Mouse (Mus musculus) intestine, embryonic 15.5 days (tissue): Measurements from ENCODE around the gene Arrb2. TPM values are rescaled to one million over a fixed set of nuclear protein-coding genes. Genes with fewer than 3 reads are reported as not detected.
A peak's percentile ranks its signal among the peaks of the same experiment; 100 is the strongest.

Experiments
- ATAC-seq: fragments of 200-750 bp; cut with Nextera tagmentation; 2 replicates; pipeline ENCODE4 v1.8.0; 2017; ENCODE audit warnings: moderate TSS enrichment, moderate library complexity
- H3K27ac ChIP-seq: fragments of 300-500 bp; sonication (generic); 2 replicates; pipeline ENCODE4 v1.5.1; 2015; ENCODE audit warnings: mild to moderate bottlenecking, inconsistent platforms
- H3K27me3 ChIP-seq: fragments of 300-500 bp; sonication (generic); replicated peaks from 2 replicates; pipeline ENCODE4 v1.6.1; 2015; ENCODE audit warnings: inconsistent platforms
- H3K36me3 ChIP-seq: fragments of 300-500 bp; sonication (generic); 2 replicates; pipeline ENCODE4 v1.6.1; 2015; ENCODE audit warnings: inconsistent platforms
- H3K4me1 ChIP-seq: fragments of 300-500 bp; sonication (generic); replicated peaks from 2 replicates; pipeline ENCODE4 v1.6.1; 2015; ENCODE audit warnings: inconsistent platforms
- H3K4me2 ChIP-seq: fragments of 300-500 bp; sonication (generic); replicated peaks from 2 replicates; pipeline ENCODE4 v1.6.1; 2015; ENCODE audit warnings: mild to moderate bottlenecking, inconsistent platforms
- H3K4me3 ChIP-seq: fragments of 300-500 bp; sonication (generic); replicated peaks from 2 replicates; pipeline ENCODE4 v1.5.1; 2015; ENCODE audit warnings: inconsistent platforms
- H3K9ac ChIP-seq: fragments of 300-500 bp; sonication (generic); 2 replicates; pipeline ENCODE4 v1.6.1; 2015; ENCODE audit warnings: inconsistent platforms
- H3K9me3 ChIP-seq: fragments of 300-500 bp; sonication (generic); 2 replicates; pipeline ENCODE4 v1.6.1; 2016; ENCODE audit warnings: inconsistent platforms
- WGBS: fragments of 180-500 bp; shearing (Covaris S2); methylation state at CpG from one replicate; pipeline ENCODE4 v1.1.7; 2015; 5-methylcytosine and 5-hydroxymethylcytosine counted together
- polyA plus RNA-seq: library from polyadenylated mRNA; unstranded; fragments of >200 nt; fragmentation: Nextera tagmentation; extraction: Ambion mirVana; gene quantifications from 2 replicates; pipeline ENCODE4 v1.2.1, GENCODE M21; 2015

Arrb2 gene
- polyA plus RNA-seq, 1 experiment from 2014 or later: 13.2 TPM

DNA sequence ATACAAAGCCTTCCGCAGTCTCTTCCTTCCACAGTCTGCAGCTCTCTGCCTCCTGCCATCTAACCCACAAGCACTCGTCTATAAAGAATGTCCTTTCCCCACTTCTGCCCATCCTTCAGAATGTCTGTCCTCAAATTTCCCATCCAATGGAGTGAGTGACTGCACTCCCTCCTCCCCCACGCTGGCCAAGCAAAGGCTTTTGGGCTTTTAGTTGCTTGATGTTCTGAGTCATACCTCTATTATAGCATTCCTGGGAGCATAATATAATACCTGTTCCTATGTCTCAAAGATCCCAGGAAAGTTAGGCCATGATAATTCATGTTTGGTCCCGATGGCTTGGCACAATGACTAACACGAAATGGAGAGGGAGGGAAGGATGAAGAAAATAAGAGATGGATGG, 861 bp upstream of the Arrb2 start:
- no peak overlapping the region; the same call in 1 of the 2 replicates for H3K27ac ChIP-seq
- peak overlapping the region; percentile 88 for H3K4me2 ChIP-seq
- no peaks in the 10 kb centered on the region for H3K9me3 ChIP-seq
- no peaks in the 10 kb centered on the region for H3K36me3 ChIP-seq
- H3K4me3 ChIP-seq: no peak overlapping the region
- 30% methylated on average over 5 of the region's 5 CpGs for WGBS
- no peak overlapping the region for H3K9ac ChIP-seq
- H3K4me1 ChIP-seq: peaks cover 12% of the 10 kb centered on the region
- no peak for ATAC-seq
- H3K27me3 ChIP-seq: no peaks in the 10 kb centered on the region

- 10% methylated on average over 15 of the region's 15 CpGs for WGBS
- Histone ChIP-seq H3K9ac (peak overlapping the region; percentile 73), H3K27ac (peak overlapping the region; percentile 78), H3K27me3 (no peaks in the 10 kb centered on the region), H3K4me3 (peak overlapping the region; percentile 75), H3K4me1 (peaks cover 12% of the 10 kb centered on the region), H3K9me3 (no peaks in the 10 kb centered on the region), H3K4me2 (peak overlapping the region; percentile 88), H3K36me3 (no peaks in the 10 kb centered on the region)
- ATAC-seq: no peak; the same call in 1 of the 2 replicates
Measured at GRCm38 (mm10) chr11:70432895-70433568, 597 bp downstream of the Arrb2 start.

GRCm38 (mm10) chr11:70433569-70433943, 1.1 kb downstream of the Arrb2 start:
- Histone ChIP-seq H3K27me3 (no peaks in the 10 kb centered on the region), H3K4me2 (peak overlapping the region; percentile 88), H3K27ac (no peak overlapping the region), H3K9me3 (no peaks in the 10 kb centered on the region), H3K4me3 (peak overlapping the region; percentile 75), H3K9ac (no peak overlapping the region), H3K4me1 (peaks cover 12% of the 10 kb centered on the region), H3K36me3 (no peaks in the 10 kb centered on the region)
- 90% methylated on average over 1 of the region's 1 CpGs for whole genome bisulfite sequencing
- no peak for ATAC-seq

GRCm38 (mm10) chr11:70433951-70434350, 1.5 kb downstream of the Arrb2 start:
- WGBS: 92% methylated on average over 3 of the region's 3 CpGs
- Histone ChIP-seq H3K27ac (no peak overlapping the region), H3K27me3 (no peaks in the 10 kb centered on the region), H3K4me2 (peak overlapping the region; percentile 88), H3K9ac (no peak overlapping the region), H3K36me3 (peaks cover 1% of the 10 kb centered on the region; the same call in 1 of the 2 replicates), H3K9me3 (no peaks in the 10 kb centered on the region), H3K4me3 (0 out of 2 replicates have a peak overlapping the region, but pooled peaks have one; percentile 75), H3K4me1 (peaks cover 12% of the 10 kb centered on the region)
- no peak for ATAC-seq

DNA sequence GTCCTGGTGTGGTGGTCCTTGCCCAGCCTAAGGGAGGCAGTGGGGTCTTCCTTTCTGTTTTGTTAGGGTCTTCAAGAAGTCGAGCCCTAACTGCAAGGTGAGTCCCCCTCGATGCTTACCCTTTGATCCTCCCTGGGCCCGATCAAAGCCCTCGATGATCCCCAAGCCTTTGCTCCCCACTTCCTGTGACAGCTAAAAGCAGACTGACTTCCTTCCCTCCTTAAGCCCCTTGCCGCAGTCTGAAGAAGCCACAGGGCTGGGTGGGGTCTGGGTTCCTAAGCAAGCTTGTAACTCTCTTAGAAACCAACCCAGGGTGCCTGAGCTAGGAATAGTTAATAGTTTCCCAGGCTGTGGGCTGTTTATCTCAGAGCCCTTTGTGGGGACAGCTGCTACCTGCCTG, 3.0 kb downstream of the Arrb2 start:
- H3K27me3 ChIP-seq: no peaks in the 10 kb centered on the region
- peaks cover 12% of the 10 kb centered on the region for H3K4me1 ChIP-seq
- H3K4me3 ChIP-seq: no peak overlapping the region
- no peaks in the 10 kb centered on the region for H3K9me3 ChIP-seq
- 67% methylated on average over 5 of the region's 5 CpGs for WGBS
- no peak overlapping the region for H3K9ac ChIP-seq
- H3K4me2 ChIP-seq: 0 out of 2 replicates have a peak overlapping the region, but pooled peaks have one; percentile 9
- peaks cover 8% of the 10 kb centered on the region; the same call in 1 of the 2 replicates for H3K36me3 ChIP-seq
- no peak overlapping the region for H3K27ac ChIP-seq
- no peak for ATAC-seq

DNA sequence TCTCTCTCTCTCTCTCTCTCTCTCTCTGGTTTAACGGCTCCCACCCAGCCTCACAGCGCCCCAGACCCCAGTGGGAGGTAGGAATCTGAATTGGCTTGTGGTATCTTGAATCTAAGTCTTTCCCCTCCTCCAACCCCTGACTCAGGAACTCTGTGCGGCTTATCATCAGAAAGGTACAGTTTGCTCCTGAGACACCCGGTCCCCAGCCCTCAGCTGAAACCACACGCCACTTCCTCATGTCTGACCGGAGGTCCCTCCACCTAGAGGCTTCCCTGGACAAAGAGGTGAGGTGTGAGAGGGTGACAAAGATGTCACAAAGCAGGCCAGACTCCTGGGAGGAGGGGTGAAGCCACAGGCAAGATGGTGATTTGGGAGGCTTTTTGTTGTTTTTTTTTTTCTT, 5.0 kb downstream of the Arrb2 start:
- no peak overlapping the region for H3K4me3 ChIP-seq
- H3K9ac ChIP-seq: no peak overlapping the region
- no peaks in the 10 kb centered on the region for H3K27me3 ChIP-seq
- no peak overlapping the region for H3K4me2 ChIP-seq
- H3K36me3 ChIP-seq: peaks cover 8% of the 10 kb centered on the region; the same call in 1 of the 2 replicates
- H3K27ac ChIP-seq: no peak overlapping the region
- 79% methylated on average over 6 of the region's 6 CpGs for WGBS
- no peaks in the 10 kb centered on the region for H3K9me3 ChIP-seq
- no peak for ATAC-seq
- peaks cover 12% of the 10 kb centered on the region for H3K4me1 ChIP-seq

GRCm38 (mm10) chr11:70438728-70439374, 6.4 kb downstream of the Arrb2 start:
- Histone ChIP-seq H3K27me3 (no peaks in the 10 kb centered on the region), H3K27ac (no peak overlapping the region), H3K4me1 (peaks cover under 1% of the 10 kb centered on the region; the same call in 1 of the 2 replicates), H3K9ac (no peak overlapping the region), H3K4me2 (no peak overlapping the region), H3K36me3 (peaks cover 8% of the 10 kb centered on the region; the same call in 1 of the 2 replicates), H3K4me3 (no peak overlapping the region), H3K9me3 (no peaks in the 10 kb centered on the region)
- no peak for ATAC-seq
- WGBS: 85% methylated on average over 7 of the region's 7 CpGs

DNA sequence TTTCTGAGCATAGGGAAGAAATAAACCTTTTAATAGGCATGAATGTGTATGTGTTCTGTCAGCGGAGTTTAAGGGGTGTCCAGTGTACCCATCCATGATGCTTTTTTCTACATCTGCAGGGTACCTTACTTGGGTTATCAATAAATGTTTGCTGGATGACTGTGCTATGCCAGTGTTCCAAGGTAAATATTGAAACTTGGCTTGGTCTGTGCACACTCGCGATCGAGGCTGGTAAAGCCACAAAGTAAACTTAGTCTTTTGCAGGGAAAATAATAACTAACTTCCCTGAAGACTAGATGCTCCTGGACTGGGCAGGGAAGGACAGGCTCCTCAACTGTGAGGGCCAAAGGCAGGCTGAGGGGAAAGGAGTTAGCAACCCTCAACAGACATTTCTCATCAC, 8.2 kb downstream of the Arrb2 start:
- peaks cover 8% of the 10 kb centered on the region; the same call in 1 of the 2 replicates for H3K36me3 ChIP-seq
- no peaks in the 10 kb centered on the region for H3K4me1 ChIP-seq
- WGBS: 75% methylated on average over 4 of the region's 4 CpGs
- H3K9ac ChIP-seq: no peak overlapping the region
- H3K4me2 ChIP-seq: no peak overlapping the region
- H3K27ac ChIP-seq: no peak overlapping the region
- H3K9me3 ChIP-seq: no peaks in the 10 kb centered on the region
- no peak for ATAC-seq
- no peak overlapping the region for H3K4me3 ChIP-seq
- no peaks in the 10 kb centered on the region for H3K27me3 ChIP-seq

DNA sequence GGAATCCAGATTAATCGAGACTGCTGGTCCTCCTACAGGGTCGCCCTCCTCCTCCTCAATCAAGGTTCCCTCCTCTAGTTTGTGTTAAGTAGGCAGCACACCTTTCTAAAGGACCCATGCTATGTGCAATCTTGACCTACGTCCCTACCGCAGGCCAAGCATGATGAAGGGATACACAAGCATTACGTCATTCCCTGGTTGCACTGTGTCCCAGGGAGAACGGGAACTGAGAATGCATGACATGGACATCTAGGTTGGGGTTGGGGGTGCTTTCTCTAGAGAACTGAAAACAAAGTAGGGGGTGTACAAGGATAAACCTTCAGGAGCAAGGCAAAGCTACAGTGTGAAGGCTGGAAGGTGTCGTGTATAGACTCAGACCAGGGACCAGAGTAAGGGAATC, 9.4 kb downstream of the Arrb2 start:
- ATAC-seq: no peak
- no peaks in the 10 kb centered on the region for H3K4me1 ChIP-seq
- no peaks in the 10 kb centered on the region for H3K9me3 ChIP-seq
- H3K9ac ChIP-seq: no peak overlapping the region
- H3K4me2 ChIP-seq: no peak overlapping the region
- no peak overlapping the region for H3K27ac ChIP-seq
- H3K27me3 ChIP-seq: no peaks in the 10 kb centered on the region
- H3K4me3 ChIP-seq: no peak overlapping the region
- 88% methylated on average over 7 of the region's 7 CpGs for WGBS
- H3K36me3 ChIP-seq: peaks cover 8% of the 10 kb centered on the region; the same call in 1 of the 2 replicates

DNA sequence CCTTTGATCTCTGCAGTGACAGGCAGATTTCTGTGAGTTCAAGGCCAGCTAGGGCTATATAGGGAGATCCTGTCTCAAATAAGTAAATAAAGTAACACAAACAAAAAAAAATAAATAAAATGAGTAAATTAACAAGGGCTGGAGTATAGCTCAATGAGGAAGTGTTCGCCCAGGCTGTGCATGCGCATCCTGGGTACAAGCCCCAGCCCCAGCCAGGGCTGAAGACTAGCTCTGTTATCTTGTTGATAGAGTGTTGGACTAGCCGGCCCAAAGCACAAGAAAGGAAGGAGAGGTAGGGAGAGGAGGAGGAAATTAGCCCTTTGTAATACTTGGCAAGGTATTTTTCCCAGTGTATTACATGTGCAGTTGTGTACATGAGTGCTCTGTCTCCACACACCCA, 11.5 kb downstream of the Arrb2 start:
- no peak for ATAC-seq
- no peaks in the 10 kb centered on the region for H3K27me3 ChIP-seq
- no peak overlapping the region for H3K4me3 ChIP-seq
- 67% methylated on average over 3 of the region's 3 CpGs for WGBS
- H3K4me2 ChIP-seq: no peak overlapping the region
- no peak overlapping the region for H3K27ac ChIP-seq
- no peaks in the 10 kb centered on the region for H3K9me3 ChIP-seq
- no peak overlapping the region for H3K9ac ChIP-seq
- peaks cover 6% of the 10 kb centered on the region; the same call in 1 of the 2 replicates for H3K36me3 ChIP-seq
- no peaks in the 10 kb centered on the region for H3K4me1 ChIP-seq

DNA sequence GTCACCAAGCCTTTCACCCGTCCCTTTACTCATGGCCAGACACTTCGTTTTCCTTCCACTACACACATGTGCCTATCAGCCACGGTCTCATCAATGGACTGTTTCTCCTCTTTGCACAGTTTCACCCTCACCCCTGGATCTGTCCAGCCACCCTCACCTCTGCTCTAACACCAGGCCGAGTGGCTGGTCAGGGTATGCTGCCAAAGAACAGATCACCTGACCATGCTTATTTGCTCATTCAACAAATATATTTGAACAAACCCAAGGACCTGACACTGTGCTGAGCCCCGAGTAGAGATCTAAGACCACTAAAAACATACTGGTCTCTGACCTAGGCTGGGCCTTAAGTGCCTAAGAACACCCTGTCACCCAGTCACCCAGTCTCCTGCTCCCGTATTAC, 12.2 kb downstream of the Arrb2 start:
- Histone ChIP-seq H3K27ac (no peak overlapping the region), H3K4me2 (no peak overlapping the region), H3K27me3 (no peaks in the 10 kb centered on the region), H3K4me1 (no peaks in the 10 kb centered on the region), H3K9ac (no peak overlapping the region), H3K9me3 (no peaks in the 10 kb centered on the region), H3K36me3 (0 out of 2 replicates have a peak, but pooled peaks cover 3% of the 10 kb centered on the region), H3K4me3 (no peak overlapping the region)
- peak; percentile 25; the same call in 1 of the 2 replicates for ATAC-seq
- 61% methylated on average over 6 of the region's 6 CpGs for WGBS

DNA sequence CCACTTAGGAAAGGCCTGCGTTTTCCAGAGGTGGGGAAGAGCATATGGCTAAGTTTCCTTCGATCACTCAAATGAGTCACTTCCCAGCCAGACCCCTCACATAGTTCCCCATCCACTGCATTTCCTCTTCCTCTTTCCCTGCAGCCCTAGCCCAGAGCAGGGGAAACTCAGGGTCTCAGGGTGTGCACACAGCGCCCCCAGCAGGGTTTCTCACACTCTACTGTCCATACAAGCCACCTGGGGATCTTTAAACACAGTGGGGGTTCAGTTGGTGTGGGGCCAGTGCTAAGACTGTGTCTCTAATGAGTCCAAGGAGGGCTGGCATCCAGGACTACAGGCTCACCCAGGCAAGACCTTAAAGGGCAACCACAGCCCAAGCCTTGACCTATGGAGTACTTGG, 14.3 kb downstream of the Arrb2 start:
- no peaks in the 10 kb centered on the region for H3K27me3 ChIP-seq
- H3K4me1 ChIP-seq: no peaks in the 10 kb centered on the region
- 53% methylated on average over 3 of the region's 3 CpGs for WGBS
- no peak overlapping the region for H3K9ac ChIP-seq
- ATAC-seq: no peak
- H3K27ac ChIP-seq: no peak overlapping the region
- H3K4me3 ChIP-seq: no peak overlapping the region
- H3K36me3 ChIP-seq: no peaks in the 10 kb centered on the region
- H3K9me3 ChIP-seq: no peaks in the 10 kb centered on the region
- no peak overlapping the region for H3K4me2 ChIP-seq
